Mouse (Mus musculus) MEL (cell line): ENCODE data around the gene Prr5l. TPM values are rescaled to one million over a fixed set of nuclear protein-coding genes. Genes with fewer than 3 reads are reported as not detected.

Source experiments
- DNase-seq: peaks from one replicate; pipeline ENCODE4 v3.0.0; 2011; ENCODE audit warnings: low read depth, low spot score
- H3K27ac ChIP-seq: 2 replicates; pipeline ENCODE4 v1.5.1; 2012; ENCODE audit warnings: low read depth, mild to moderate bottlenecking, control low read depth, low read length, moderate library complexity; ENCODE audit not compliant: control insufficient read depth
- H3K27me3 ChIP-seq, 2 experiments: fragments of 150-350 bp in 1 of 2; sonication (generic) in 1 of 2; 2 replicates each; pipeline ENCODE4 v1.6.1; 2012; ENCODE audit warnings: low read length in 2 of 2, mild to moderate bottlenecking in 2 of 2, improper control_type of control experiment in 1 of 2, moderate library complexity in 1 of 2; ENCODE audit not compliant: insufficient read depth in 2 of 2, control insufficient read depth in 1 of 2
- H3K36me3 ChIP-seq, 2 experiments: 2 replicates each; pipeline ENCODE4 v1.6.1; 2012 to 2014; ENCODE audit warnings: low read length in 2 of 2, improper control_type of control experiment in 1 of 2, inconsistent platforms in 1 of 2, mild to moderate bottlenecking in 1 of 2; ENCODE audit not compliant: insufficient read depth in 2 of 2, control insufficient read depth in 1 of 2
- H3K4me1 ChIP-seq, 2 experiments: fragments of 150-350 bp in 1 of 2; sonication (generic) in 1 of 2; 2 replicates each; pipeline ENCODE4 v1.6.1; 2012; ENCODE audit warnings: low read length in 2 of 2, improper control_type of control experiment in 1 of 2, mild to moderate bottlenecking in 1 of 2; ENCODE audit not compliant: insufficient read depth in 2 of 2, control insufficient read depth in 1 of 2
- H3K4me3 ChIP-seq, 2 experiments: fragments of 150-350 bp in 1 of 2; sonication (generic) in 1 of 2; 2 replicates each; pipeline ENCODE4 v1.5.1; 2012; ENCODE audit warnings: low read depth in 2 of 2, low read length in 2 of 2, mild to moderate bottlenecking in 2 of 2, moderate library complexity in 2 of 2, control low read depth in 1 of 2, improper control_type of control experiment in 1 of 2; ENCODE audit not compliant: control insufficient read depth in 1 of 2, insufficient read depth in 1 of 2
- H3K79me2 ChIP-seq: 2 replicates; pipeline ENCODE4 v1.6.1; 2012; ENCODE audit warnings: mild to moderate bottlenecking, low read length, moderate library complexity; ENCODE audit not compliant: control insufficient read depth, poor library complexity, insufficient read depth
- H3K9ac ChIP-seq: 2 replicates; pipeline ENCODE4 v1.6.1; 2012; ENCODE audit warnings: low read depth, mild to moderate bottlenecking, control low read depth, low read length, moderate library complexity; ENCODE audit not compliant: control insufficient read depth, poor library complexity, severe bottlenecking
- H3K9me3 ChIP-seq: fragments of 150-350 bp; sonication (generic); replicated peaks from 2 replicates; pipeline ENCODE4 v1.6.1; 2012; ENCODE audit warnings: mild to moderate bottlenecking, low read length, improper control_type of control experiment, moderate library complexity; ENCODE audit not compliant: insufficient read depth
- BHLHE40 ChIP-seq: IDR thresholded peaks from 2 replicates; pipeline ENCODE4 v1.6.1; 2012; ENCODE audit warnings: low read depth, mild to moderate bottlenecking, inconsistent platforms, low read length, improper control_type of control experiment, borderline replicate concordance
- CHD1 ChIP-seq: IDR thresholded peaks from 2 replicates; pipeline ENCODE4 v1.6.1; 2012; ENCODE audit warnings: low read depth, mild to moderate bottlenecking, inconsistent platforms, low read length, improper control_type of control experiment
- CHD2 ChIP-seq: IDR thresholded peaks from 2 replicates; pipeline ENCODE4 v1.6.1; 2011; ENCODE audit warnings: low read length, improper control_type of control experiment
- E2F4 ChIP-seq: IDR thresholded peaks from 2 replicates; pipeline ENCODE4 v1.6.1; 2011; ENCODE audit warnings: low read depth, low read length, improper control_type of control experiment, borderline replicate concordance
- ELF1 ChIP-seq: IDR thresholded peaks from 2 replicates; pipeline ENCODE4 v1.6.1; 2014; ENCODE audit warnings: low read depth, mild to moderate bottlenecking, inconsistent platforms, low read length, improper control_type of control experiment, moderate library complexity
- EP300 ChIP-seq, 2 experiments: IDR thresholded peaks; 2 replicates each; pipeline ENCODE4 v1.6.1; 2011; ENCODE audit warnings: improper control_type of control experiment in 2 of 2, low read length in 2 of 2, low read depth in 1 of 2, mild to moderate bottlenecking in 1 of 2
- GABPA ChIP-seq: IDR thresholded peaks from 2 replicates; pipeline ENCODE4 v1.6.1; 2012; ENCODE audit warnings: low read depth, mild to moderate bottlenecking, inconsistent platforms, low read length, improper control_type of control experiment, moderate library complexity
- GATA1 ChIP-seq: IDR thresholded peaks from 2 replicates; pipeline ENCODE4 v1.6.1; 2011; ENCODE audit warnings: low read depth, low read length, improper control_type of control experiment
- JUND ChIP-seq: IDR thresholded peaks from 2 replicates; pipeline ENCODE4 v1.6.1; 2011; ENCODE audit warnings: low read depth, mild to moderate bottlenecking, improper control_type of control experiment, low read length
- MYB ChIP-seq: IDR thresholded peaks from 2 replicates; pipeline ENCODE4 v1.6.1; 2011; ENCODE audit warnings: mild to moderate bottlenecking, low read depth, low read length, improper control_type of control experiment
- NRF1 ChIP-seq: IDR thresholded peaks from 2 replicates; pipeline ENCODE4 v1.6.1; 2014; ENCODE audit warnings: low read depth, mild to moderate bottlenecking, inconsistent platforms, low read length, improper control_type of control experiment, moderate library complexity; ENCODE audit not compliant: poor library complexity, insufficient read depth, severe bottlenecking
- POLR2AphosphoS5 ChIP-seq: IDR thresholded peaks from 2 replicates; pipeline ENCODE4 v1.6.1; 2012; ENCODE audit warnings: low read depth, borderline replicate concordance, mild to moderate bottlenecking, inconsistent platforms, low read length, moderate library complexity, mixed read lengths
- SIN3A ChIP-seq: IDR thresholded peaks from 2 replicates; pipeline ENCODE4 v1.6.1; 2012; ENCODE audit warnings: low read length, improper control_type of control experiment, inconsistent platforms
- SMC3 ChIP-seq: IDR thresholded peaks from 2 replicates; pipeline ENCODE4 v1.6.1; 2011; ENCODE audit warnings: low read depth, low read length, improper control_type of control experiment
- TBP ChIP-seq: IDR thresholded peaks from 2 replicates; pipeline ENCODE4 v1.8.0; 2011; ENCODE audit warnings: low read depth, low read length, improper control_type of control experiment
- UBTF ChIP-seq: IDR thresholded peaks from 2 replicates; pipeline ENCODE4 v1.6.1; 2012; ENCODE audit warnings: low read depth, mild to moderate bottlenecking, inconsistent platforms, low read length, improper control_type of control experiment, moderate library complexity, borderline replicate concordance; ENCODE audit not compliant: insufficient read depth
- USF1 ChIP-seq: IDR thresholded peaks from 2 replicates; pipeline ENCODE4 v1.6.1; 2014; ENCODE audit warnings: low read depth, mild to moderate bottlenecking, inconsistent platforms, low read length, improper control_type of control experiment, moderate library complexity
- ZMIZ1 ChIP-seq: IDR thresholded peaks from 2 replicates; pipeline ENCODE4 v1.6.1; 2012; ENCODE audit warnings: low read depth, mild to moderate bottlenecking, inconsistent platforms, low read length, improper control_type of control experiment, moderate library complexity
- polyA plus RNA-seq, 2 experiments: library from polyadenylated mRNA; stranded (reverse) in 1 of 2; unstranded in 1 of 2; fragments of >175 nt in 1 of 2; fragments of >200 nt in 1 of 2; gene quantifications; 2 replicates each; pipeline versions ENCODE4 v1.2.1 to v1.2.4; 2012; ENCODE audit warnings: low replicate concordance in 2 of 2, low read depth in 1 of 2; ENCODE audit not compliant: insufficient read length in 2 of 2, insufficient read depth in 1 of 2, missing spikeins in 1 of 2
- total RNA-seq: library from RNA; depleted of rRNA; stranded (reverse); fragments of 300-350 nt; gene quantifications from 2 replicates; pipeline ENCODE4 v1.2.3, GENCODE M21; 2012

Gene Prr5l
- total and polyA plus RNA-seq, 3 experiments = 0.04 TPM; not detected in 2

DNA sequence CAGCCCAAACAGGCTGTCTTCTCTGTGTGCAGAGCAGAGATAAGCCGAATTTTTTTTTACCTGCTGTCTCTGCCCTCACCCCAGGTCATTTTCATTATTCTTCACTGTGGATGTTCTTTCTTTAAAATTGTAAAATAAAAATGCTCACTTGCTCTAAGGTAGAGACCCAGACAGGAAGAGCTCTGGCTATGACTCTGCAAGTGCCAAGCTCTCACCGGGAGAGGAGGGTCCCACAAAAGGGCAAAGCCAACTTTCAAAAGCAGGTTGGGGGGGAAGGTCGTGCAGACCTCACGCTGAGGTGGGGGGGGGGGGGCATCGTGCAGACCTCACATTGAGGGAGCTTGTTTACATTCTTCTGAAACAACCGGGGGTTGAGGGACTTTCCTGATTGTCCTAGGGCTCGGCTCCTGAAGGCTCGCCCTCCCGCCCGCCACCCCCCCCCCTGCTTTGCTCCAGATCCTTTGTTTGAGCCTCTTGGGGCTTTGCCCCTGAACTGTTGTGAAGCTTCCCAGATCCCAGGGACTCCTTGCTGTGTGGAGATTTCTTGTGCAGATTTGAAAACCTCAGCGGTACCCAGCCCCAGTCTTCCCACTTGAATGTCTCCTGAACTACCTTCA is 127.8 kb downstream of the Prr5l start:
- DNase-seq = no peak
- Histone ChIP-seq H3K27me3 (peaks cover 5 to 11% of the 10 kb centered on the region in 2 experiments), H3K4me1 (no peaks in the 10 kb centered on the region), H3K36me3 (no peaks in the 10 kb centered on the region), H3K9ac (no peak overlapping the region), H3K9me3 (no peaks in the 10 kb centered on the region), H3K79me2 (no peaks in the 10 kb centered on the region), H3K27ac (no peak overlapping the region), H3K4me3 (no peak overlapping the region)
- no peak for TF ChIP-seq JUND
- TF ChIP-seq ELF1 = no peak
- TF ChIP-seq NRF1 = no peak
- no peak for TF ChIP-seq UBTF
- TF ChIP-seq BHLHE40 = no peak
- no peak for TF ChIP-seq EP300 (IDR thresholded peaks at IDR 0.05; ENCODE audit: low read depth in 1 of 2, low read length in 2 of 2)
- TF ChIP-seq SIN3A = no peak
- TF ChIP-seq SMC3 = no peak
- no peak for TF ChIP-seq GATA1
- no peak for TF ChIP-seq POLR2AphosphoS5
- no peak for TF ChIP-seq TBP

GRCm38 (mm10) chr2:101754428-101754827 is 128.4 kb downstream of the Prr5l start:
- DNase-seq = no peak
- Histone ChIP-seq H3K36me3 (no peaks in the 10 kb centered on the region), H3K27me3 (peaks cover 8 to 11% of the 10 kb centered on the region in 2 experiments), H3K4me1 (no peaks in the 10 kb centered on the region), H3K27ac (no peak overlapping the region), H3K9me3 (no peaks in the 10 kb centered on the region), H3K79me2 (no peaks in the 10 kb centered on the region), H3K9ac (no peak overlapping the region), H3K4me3 (no peak overlapping the region)
- TF ChIP-seq GATA1 (no peak), CHD2 (no peak), MYB (no peak), GABPA (no peak), POLR2AphosphoS5 (no peak), CHD1 (no peak), E2F4 (no peak), USF1 (no peak), ZMIZ1 (no peak)
